Mouse (Mus musculus) E14TG2a.4 (cell line): ENCODE measurements around the gene Trp53i13.

Experiments
- H3K27me3 ChIP-seq: 2 replicates; pipeline ENCODE4 v1.6.1; 2014; ENCODE audit warnings: low read length, control low read depth; ENCODE audit not compliant: insufficient read depth
- H3K36me3 ChIP-seq: 2 replicates; pipeline ENCODE4 v1.6.1; 2014; ENCODE audit warnings: low read length, control low read depth; ENCODE audit not compliant: insufficient read depth
- H3K4me1 ChIP-seq: replicated peaks from 2 replicates; pipeline ENCODE4 v1.6.1; 2014; ENCODE audit warnings: low read depth, low read length, control low read depth
- H3K4me3 ChIP-seq: replicated peaks from 2 replicates; pipeline ENCODE4 v1.5.1; 2014; ENCODE audit warnings: mild to moderate bottlenecking, low read length
- H3K9me3 ChIP-seq: 2 replicates; pipeline ENCODE4 v1.6.1; 2014; ENCODE audit warnings: low read length, control low read depth
- CTCF ChIP-seq: conservative IDR thresholded peaks from 2 replicates; pipeline ENCODE4 v1.5.1; 2014; ENCODE audit warnings: low read length
- NANOG ChIP-seq: IDR thresholded peaks from 2 replicates; pipeline ENCODE4 v1.6.1; 2014; ENCODE audit warnings: borderline replicate concordance, low read length, mixed read lengths
- POU5F1 ChIP-seq: IDR thresholded peaks from 2 replicates; pipeline ENCODE4 v1.6.1; 2014; ENCODE audit warnings: low read length, borderline replicate concordance

Gene Trp53i13

GRCm38 (mm10) chr11:77519043-77519442, 3.3 kb upstream of the Trp53i13 start, which contains the start of gene Gm10392:
Gm10392 (minus strand) TSS chr11:77519198.
- peaks cover 37% of the 10 kb centered on the region for H3K4me1 ChIP-seq
- no peaks in the 10 kb centered on the region for H3K36me3 ChIP-seq
- peaks cover 71% of the 10 kb centered on the region for H3K27me3 ChIP-seq
- no peak for TF ChIP-seq CTCF
- TF ChIP-seq NANOG = no peak
- no peak for TF ChIP-seq POU5F1
- no peaks in the 10 kb centered on the region for H3K9me3 ChIP-seq
- 0 out of 2 replicates have a peak within 1 kb of the TSS, but pooled peaks have one; percentile 7 for H3K4me3 ChIP-seq

GRCm38 (mm10) chr11:77518051-77518798, 2.4 kb upstream of the Trp53i13 start:
- H3K27me3 ChIP-seq = peaks cover 76% of the 10 kb centered on the region
- TF ChIP-seq CTCF (no peak), POU5F1 (no peak), NANOG (no peak)
- H3K4me3 ChIP-seq = 0 out of 2 replicates have a peak overlapping the region, but pooled peaks have one; percentile 7

GRCm38 (mm10) chr11:77516553-77517425, 1.0 kb upstream of the Trp53i13 start:
- H3K4me1 ChIP-seq = peaks cover 52% of the 10 kb centered on the region
- H3K4me3 ChIP-seq = no peak overlapping the region
- no peaks in the 10 kb centered on the region for H3K36me3 ChIP-seq
- TF ChIP-seq CTCF (no peak), POU5F1 (no peak), NANOG (no peak)
- H3K9me3 ChIP-seq = no peaks in the 10 kb centered on the region
- peaks cover 74% of the 10 kb centered on the region for H3K27me3 ChIP-seq

More at GRCm38 (mm10) chr11:77518051-77518798, 2.4 kb upstream of the Trp53i13 start:
- Histone ChIP-seq H3K36me3 (no peaks in the 10 kb centered on the region), H3K9me3 (no peaks in the 10 kb centered on the region), H3K4me1 (peaks cover 44% of the 10 kb centered on the region)

GRCm38 (mm10) chr11:77514832-77515636, 746 bp downstream of the Trp53i13 start, which contains the start of gene Abhd15:
Abhd15 (plus strand) TSS chr11:77515121.
- Histone ChIP-seq H3K9me3 (no peaks in the 10 kb centered on the region), H3K27me3 (peaks cover 68% of the 10 kb centered on the region), H3K4me3 (peak within 1 kb of the TSS; percentile 81), H3K36me3 (peaks cover 4% of the 10 kb centered on the region), H3K4me1 (peaks cover 50% of the 10 kb centered on the region)
- TF ChIP-seq POU5F1 = no peak
- TF ChIP-seq NANOG = no peak
- TF ChIP-seq CTCF = no peak

- peaks cover 52% of the 10 kb centered on the region for H3K4me1 ChIP-seq
- peak overlapping the region; percentile 81 for H3K4me3 ChIP-seq
- H3K27me3 ChIP-seq = peaks cover 61% of the 10 kb centered on the region
- no peaks in the 10 kb centered on the region for H3K9me3 ChIP-seq
- peaks cover 10% of the 10 kb centered on the region for H3K36me3 ChIP-seq
- no peak for TF ChIP-seq POU5F1
- no peak for TF ChIP-seq CTCF
- TF ChIP-seq NANOG = no peak
Measured at GRCm38 (mm10) chr11:77514281-77514831, 1.4 kb downstream of the Trp53i13 start.

- Histone ChIP-seq H3K4me1 (peaks cover 56% of the 10 kb centered on the region), H3K27me3 (peaks cover 55% of the 10 kb centered on the region), H3K9me3 (no peaks in the 10 kb centered on the region), H3K4me3 (peak overlapping the region; percentile 81), H3K36me3 (peaks cover 10% of the 10 kb centered on the region)
- TF ChIP-seq CTCF (no peak), NANOG (no peak), POU5F1 (no peak)
Measured at GRCm38 (mm10) chr11:77513811-77514170, 2.0 kb downstream of the Trp53i13 start.

- Histone ChIP-seq H3K4me3 (peak overlapping the region; percentile 85), H3K27me3 (peaks cover 49% of the 10 kb centered on the region), H3K4me1 (peaks cover 56% of the 10 kb centered on the region), H3K36me3 (peaks cover 10% of the 10 kb centered on the region), H3K9me3 (no peaks in the 10 kb centered on the region)
- no peak for TF ChIP-seq CTCF
Measured at GRCm38 (mm10) chr11:77512891-77513810, 2.6 kb downstream of the Trp53i13 start.
